Mouse (Mus musculus): ENCODE measurements around the gene Srsf3. TPM values are rescaled to one million over a fixed set of nuclear protein-coding genes. Genes with fewer than 3 reads are reported as not detected.
"Not testable (repeated sequence)": the region's sequence is repeated elsewhere in the genome, so short reads cannot be mapped to it uniquely, and the experiment has no call there.

The Srsf3 gene
- polyA plus RNA-seq, 1 experiment from 2014 or later, result 1,031 TPM

DNA sequence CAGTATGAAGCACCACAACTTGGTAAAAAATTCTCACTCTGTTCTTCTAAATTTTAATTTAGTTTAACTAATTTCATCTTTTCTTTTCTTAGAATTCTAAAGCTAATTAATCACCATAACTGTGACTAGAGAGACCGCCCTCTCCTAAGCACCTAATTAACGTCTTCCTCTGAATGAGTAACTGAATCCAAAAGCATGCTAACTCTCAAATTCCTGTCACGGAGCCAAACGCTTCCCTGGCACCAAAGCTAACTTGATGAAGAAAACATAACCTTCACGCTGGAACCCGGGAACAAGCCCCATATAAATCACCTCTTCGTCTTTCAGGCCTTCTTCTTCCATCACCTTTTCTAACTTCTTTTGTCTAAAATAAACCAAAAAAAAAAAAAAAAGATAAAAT is 40.3 kb upstream of the Srsf3 start:
- Histone ChIP-seq H3K4me2 (ENCODE audit: low read depth, low read length) (no peak overlapping the region), H3K27me3 (ENCODE audit: control insufficient read depth, insufficient read depth, low read length) (no peaks in the 10 kb centered on the region), H3K9ac (replicated peaks; ENCODE audit: low read length) (no peak overlapping the region), H3K9me3 (replicated peaks; ENCODE audit: control insufficient read depth, low read length) (no peaks in the 10 kb centered on the region), H3K36me3 (replicated peaks; ENCODE audit: control insufficient read depth, insufficient read depth, low read depth, low read length) (peaks cover 3% of the 10 kb centered on the region; the same call in 1 of the 2 replicates), H3K4me1 (ENCODE audit: control insufficient read depth, insufficient read depth, low read length) (no peaks in the 10 kb centered on the region), H3K4me3 (ENCODE audit: low read depth, low read length) (no peak overlapping the region), H3K27ac (replicated peaks; ENCODE audit: low read depth, low read length) (no peak overlapping the region)
- WGBS, result 86% methylated on average over 7 of the region's 7 CpGs
- DNase-seq (ENCODE audit: low spot score) (no peak), ATAC-seq (replicated peaks; ENCODE audit: insufficient number of reproducible peaks, low FRiP score, low TSS enrichment, low read depth) (no peak)

DNA sequence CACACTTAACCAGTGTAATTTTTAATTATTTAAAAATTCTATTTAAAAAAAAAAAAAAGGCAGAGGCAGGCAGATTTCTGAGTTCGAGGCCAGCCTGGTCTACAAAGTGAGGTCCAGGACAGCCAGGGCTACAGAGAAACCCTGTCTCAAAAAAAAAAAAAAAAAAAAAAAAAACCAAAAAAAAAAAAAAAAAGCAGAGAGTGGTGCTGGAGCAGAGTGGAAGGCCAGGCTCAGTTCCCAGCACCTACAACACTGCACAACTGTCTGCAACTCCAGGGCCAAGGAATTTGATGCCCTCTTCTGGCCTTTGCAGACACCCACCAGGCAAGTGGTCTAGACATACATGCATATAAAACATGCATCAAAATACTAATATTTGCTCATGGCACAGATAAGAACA is 39.4 kb upstream of the Srsf3 start:
- not testable (repeated sequence) for H3K4me3 ChIP-seq (ENCODE audit: low read depth, low read length); H3K9ac ChIP-seq (replicated peaks; ENCODE audit: low read length); H3K27me3 ChIP-seq (ENCODE audit: control insufficient read depth, insufficient read depth, low read length); H3K4me2 ChIP-seq (ENCODE audit: low read depth, low read length); ATAC-seq (replicated peaks; ENCODE audit: insufficient number of reproducible peaks, low FRiP score, low TSS enrichment, low read depth); H3K9me3 ChIP-seq (replicated peaks; ENCODE audit: control insufficient read depth, low read length); H3K36me3 ChIP-seq (replicated peaks; ENCODE audit: control insufficient read depth, insufficient read depth, low read depth, low read length); H3K4me1 ChIP-seq (ENCODE audit: control insufficient read depth, insufficient read depth, low read length); H3K27ac ChIP-seq (replicated peaks; ENCODE audit: low read depth, low read length); DNase-seq (ENCODE audit: low spot score)
- WGBS, result 95% methylated on average over 1 of the region's 1 CpGs

GRCm38 (mm10) chr17:28994615-28995014 is 37.8 kb upstream of the Srsf3 start:
- H3K4me2 ChIP-seq (ENCODE audit: low read depth, low read length), result no peak overlapping the region
- H3K9me3 ChIP-seq (replicated peaks; ENCODE audit: control insufficient read depth, low read length), result no peaks in the 10 kb centered on the region
- H3K4me3 ChIP-seq (ENCODE audit: low read depth, low read length), result no peak overlapping the region
- peaks cover 6% of the 10 kb centered on the region; the same call in 1 of the 2 replicates for H3K36me3 ChIP-seq (replicated peaks; ENCODE audit: control insufficient read depth, insufficient read depth, low read depth, low read length)
- H3K9ac ChIP-seq (replicated peaks; ENCODE audit: low read length), result no peak overlapping the region
- H3K27ac ChIP-seq (replicated peaks; ENCODE audit: low read depth, low read length), result no peak overlapping the region
- ATAC-seq (replicated peaks; ENCODE audit: insufficient number of reproducible peaks, low FRiP score, low TSS enrichment, low read depth), result no peak
- DNase-seq (ENCODE audit: low spot score), result no peak
- H3K4me1 ChIP-seq (ENCODE audit: control insufficient read depth, insufficient read depth, low read length), result no peaks in the 10 kb centered on the region
- H3K27me3 ChIP-seq (ENCODE audit: control insufficient read depth, insufficient read depth, low read length), result no peaks in the 10 kb centered on the region
- WGBS, result 91% methylated on average over 4 of the region's 4 CpGs

DNA sequence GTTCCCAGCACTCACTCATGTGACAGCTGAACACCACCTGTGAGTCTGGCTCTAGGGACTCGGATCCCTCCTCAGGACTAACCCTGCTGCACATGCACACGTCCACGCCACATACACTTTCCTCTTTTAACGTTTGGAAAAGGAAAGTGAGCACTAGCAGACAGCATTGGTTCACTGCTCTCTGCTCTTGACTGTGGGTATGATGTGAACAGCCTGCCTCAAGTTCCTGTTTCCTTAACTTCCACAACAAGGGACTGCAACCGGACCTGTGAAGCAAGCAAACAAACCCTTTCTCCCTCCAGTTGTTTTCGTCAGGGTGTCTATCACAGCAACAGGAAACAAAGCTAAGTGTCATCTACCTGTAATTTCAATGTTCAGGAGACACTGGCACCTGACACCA is 32.0 kb upstream of the Srsf3 start:
- DNase-seq (ENCODE audit: low spot score) (no peak), ATAC-seq (replicated peaks; ENCODE audit: insufficient number of reproducible peaks, low FRiP score, low TSS enrichment, low read depth) (no peak)
- Histone ChIP-seq H3K4me2 (ENCODE audit: low read depth, low read length) (no peak overlapping the region), H3K36me3 (replicated peaks; ENCODE audit: control insufficient read depth, insufficient read depth, low read depth, low read length) (peaks cover 10% of the 10 kb centered on the region), H3K27me3 (ENCODE audit: control insufficient read depth, insufficient read depth, low read length) (no peaks in the 10 kb centered on the region), H3K4me1 (ENCODE audit: control insufficient read depth, insufficient read depth, low read length) (no peaks in the 10 kb centered on the region), H3K27ac (replicated peaks; ENCODE audit: low read depth, low read length) (no peak overlapping the region), H3K9ac (replicated peaks; ENCODE audit: low read length) (no peak overlapping the region), H3K9me3 (replicated peaks; ENCODE audit: control insufficient read depth, low read length) (no peaks in the 10 kb centered on the region), H3K4me3 (ENCODE audit: low read depth, low read length) (no peak overlapping the region)
- 88% methylated on average over 6 of the region's 6 CpGs for WGBS

- ATAC-seq (replicated peaks; ENCODE audit: insufficient number of reproducible peaks, low FRiP score, low TSS enrichment, low read depth), result no peak
- H3K27ac ChIP-seq (replicated peaks; ENCODE audit: low read depth, low read length), result no peak overlapping the region
- no peak overlapping the region for H3K4me2 ChIP-seq (ENCODE audit: low read depth, low read length)
- H3K4me3 ChIP-seq (ENCODE audit: low read depth, low read length), result no peak overlapping the region
- H3K9ac ChIP-seq (replicated peaks; ENCODE audit: low read length), result no peak overlapping the region
- peaks cover 8% of the 10 kb centered on the region for H3K36me3 ChIP-seq (replicated peaks; ENCODE audit: control insufficient read depth, insufficient read depth, low read depth, low read length)
- H3K4me1 ChIP-seq (ENCODE audit: control insufficient read depth, insufficient read depth, low read length), result no peaks in the 10 kb centered on the region
- no peaks in the 10 kb centered on the region for H3K9me3 ChIP-seq (replicated peaks; ENCODE audit: control insufficient read depth, low read length)
- WGBS, result 54% methylated on average over 1 of the region's 1 CpGs
- H3K27me3 ChIP-seq (ENCODE audit: control insufficient read depth, insufficient read depth, low read length), result no peaks in the 10 kb centered on the region
- DNase-seq (ENCODE audit: low spot score), result no peak
Observed at GRCm38 (mm10) chr17:29003740-29004139, 28.7 kb upstream of the Srsf3 start.

DNA sequence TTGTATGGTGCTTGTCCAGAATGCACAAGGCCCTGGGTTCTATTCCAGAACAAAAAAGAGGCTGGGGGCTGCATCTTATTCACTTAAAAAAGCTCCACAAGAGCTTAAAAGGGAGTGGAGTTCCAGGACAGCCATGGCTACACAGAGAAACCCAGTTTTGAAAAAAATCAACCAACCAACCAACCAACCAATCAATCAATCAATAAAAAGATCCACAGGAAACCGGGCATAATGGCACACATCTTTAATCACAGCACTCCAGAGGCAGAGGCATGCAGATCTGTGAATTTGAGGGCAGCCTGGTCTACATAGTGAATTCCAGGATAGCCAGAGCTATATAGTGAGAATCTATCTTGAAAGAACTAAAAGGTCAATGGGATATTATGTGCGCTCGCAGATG is 27.4 kb upstream of the Srsf3 start:
- H3K4me3 ChIP-seq (ENCODE audit: low read depth, low read length), result no peak overlapping the region
- H3K27ac ChIP-seq (replicated peaks; ENCODE audit: low read depth, low read length), result no peak overlapping the region
- peaks cover 6% of the 10 kb centered on the region for H3K36me3 ChIP-seq (replicated peaks; ENCODE audit: control insufficient read depth, insufficient read depth, low read depth, low read length)
- H3K9me3 ChIP-seq (replicated peaks; ENCODE audit: control insufficient read depth, low read length), result no peaks in the 10 kb centered on the region
- ATAC-seq (replicated peaks; ENCODE audit: insufficient number of reproducible peaks, low FRiP score, low TSS enrichment, low read depth) (no peak), DNase-seq (ENCODE audit: low spot score) (no peak)
- H3K4me2 ChIP-seq (ENCODE audit: low read depth, low read length), result no peak overlapping the region
- no peaks in the 10 kb centered on the region for H3K4me1 ChIP-seq (ENCODE audit: control insufficient read depth, insufficient read depth, low read length)
- H3K9ac ChIP-seq (replicated peaks; ENCODE audit: low read length), result no peak overlapping the region
- no peaks in the 10 kb centered on the region for H3K27me3 ChIP-seq (ENCODE audit: control insufficient read depth, insufficient read depth, low read length)
- WGBS, result 97% methylated on average over 3 of the region's 3 CpGs

GRCm38 (mm10) chr17:29006812-29007211 is 25.6 kb upstream of the Srsf3 start:
- H3K9ac ChIP-seq (replicated peaks; ENCODE audit: low read length), result peak overlapping the region; percentile 90
- no peak for ATAC-seq (replicated peaks; ENCODE audit: insufficient number of reproducible peaks, low FRiP score, low TSS enrichment, low read depth)
- peak overlapping the region; percentile 87 for H3K4me3 ChIP-seq (ENCODE audit: low read depth, low read length)
- no peak for DNase-seq (ENCODE audit: low spot score)
- peak overlapping the region; percentile 77 for H3K4me2 ChIP-seq (ENCODE audit: low read depth, low read length)
- H3K27me3 ChIP-seq (ENCODE audit: control insufficient read depth, insufficient read depth, low read length), result no peaks in the 10 kb centered on the region
- H3K9me3 ChIP-seq (replicated peaks; ENCODE audit: control insufficient read depth, low read length), result no peaks in the 10 kb centered on the region
- peak overlapping the region; percentile 72; the same call in 1 of the 2 replicates for H3K27ac ChIP-seq (replicated peaks; ENCODE audit: low read depth, low read length)
- H3K36me3 ChIP-seq (replicated peaks; ENCODE audit: control insufficient read depth, insufficient read depth, low read depth, low read length), result no peaks in the 10 kb centered on the region
- WGBS, result 9% methylated on average over 7 of the region's 7 CpGs
- no peaks in the 10 kb centered on the region for H3K4me1 ChIP-seq (ENCODE audit: control insufficient read depth, insufficient read depth, low read length)

DNA sequence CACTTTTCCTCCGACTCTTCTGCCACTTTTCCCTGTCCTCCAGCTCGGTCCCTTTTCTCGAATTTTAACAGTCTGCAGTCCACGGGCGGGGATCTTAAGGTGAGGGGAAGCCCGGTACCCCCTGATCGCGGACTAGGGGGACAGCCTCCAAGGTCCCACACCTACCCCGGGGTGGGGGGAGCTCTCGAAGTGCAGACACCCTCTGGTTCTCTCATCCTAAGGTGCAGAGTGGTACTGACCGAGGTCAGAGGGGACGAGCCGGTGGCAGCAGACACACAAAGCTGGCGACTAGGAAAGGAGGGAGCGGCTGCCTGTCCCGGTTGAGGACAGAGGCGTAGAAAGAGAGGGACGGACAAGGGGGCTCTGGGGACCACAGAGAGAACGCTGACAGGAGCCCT is 25.2 kb upstream of the Srsf3 start:
- peak overlapping the region; percentile 72 for H3K27ac ChIP-seq (replicated peaks; ENCODE audit: low read depth, low read length)
- no peak for DNase-seq (ENCODE audit: low spot score)
- H3K4me3 ChIP-seq (ENCODE audit: low read depth, low read length), result peak overlapping the region; percentile 87
- 0 out of 2 replicates have a peak, but pooled peaks have one; percentile 17 for ATAC-seq (replicated peaks; ENCODE audit: insufficient number of reproducible peaks, low FRiP score, low TSS enrichment, low read depth)
- H3K9ac ChIP-seq (replicated peaks; ENCODE audit: low read length), result peak overlapping the region; percentile 90
- no peaks in the 10 kb centered on the region for H3K36me3 ChIP-seq (replicated peaks; ENCODE audit: control insufficient read depth, insufficient read depth, low read depth, low read length)
- H3K27me3 ChIP-seq (ENCODE audit: control insufficient read depth, insufficient read depth, low read length), result no peaks in the 10 kb centered on the region
- H3K4me2 ChIP-seq (ENCODE audit: low read depth, low read length), result peak overlapping the region; percentile 77
- no peaks in the 10 kb centered on the region for H3K9me3 ChIP-seq (replicated peaks; ENCODE audit: control insufficient read depth, low read length)
- WGBS, result 0% methylated on average over 19 of the region's 19 CpGs
- no peaks in the 10 kb centered on the region for H3K4me1 ChIP-seq (ENCODE audit: control insufficient read depth, insufficient read depth, low read length)
